Mouse (Mus musculus) midbrain, embryonic 12.5 days (tissue): Measurements from ENCODE around the gene Creb5. TPM values are rescaled to one million over a fixed set of nuclear protein-coding genes. Genes with fewer than 3 reads are reported as not detected.

ENCODE experiments used
- ATAC-seq: fragments of 200-750 bp; cut with Nextera tagmentation; 2 replicates; pipeline ENCODE4 v1.8.0; 2017; ENCODE audit warnings: low read depth, moderate TSS enrichment, moderate library complexity; ENCODE audit not compliant: low FRiP score
- H3K27ac ChIP-seq: fragments of 300-500 bp; sonication (generic); replicated peaks from 2 replicates; pipeline ENCODE4 v1.5.1; 2016; ENCODE audit warnings: mild to moderate bottlenecking
- H3K27me3 ChIP-seq: fragments of 300-500 bp; sonication (generic); 2 replicates; pipeline ENCODE4 v1.6.1; 2016; ENCODE audit warnings: mild to moderate bottlenecking
- H3K36me3 ChIP-seq: fragments of 300-500 bp; sonication (generic); 2 replicates; pipeline ENCODE4 v1.6.1; 2016
- H3K4me1 ChIP-seq: fragments of 300-500 bp; sonication (generic); 2 replicates; pipeline ENCODE4 v1.6.1; 2016
- H3K4me2 ChIP-seq: fragments of 300-500 bp; sonication (generic); replicated peaks from 2 replicates; pipeline ENCODE4 v1.6.1; 2016; ENCODE audit warnings: mild to moderate bottlenecking, moderate library complexity
- H3K4me3 ChIP-seq: fragments of 300-500 bp; sonication (generic); 2 replicates; pipeline ENCODE4 v1.5.1; 2016; ENCODE audit warnings: mild to moderate bottlenecking
- H3K9ac ChIP-seq: fragments of 300-500 bp; sonication (generic); replicated peaks from 2 replicates; pipeline ENCODE4 v1.6.1; 2016; ENCODE audit warnings: mild to moderate bottlenecking, moderate library complexity
- H3K9me3 ChIP-seq: fragments of 300-500 bp; sonication (generic); 2 replicates; pipeline ENCODE4 v1.6.1; 2016; ENCODE audit warnings: mild to moderate bottlenecking
- WGBS: fragments of 180-500 bp; shearing (Covaris S2); methylation state at CpG from one replicate; pipeline ENCODE4 v1.1.7; 2016; 5-methylcytosine and 5-hydroxymethylcytosine counted together
- polyA plus RNA-seq: library from polyadenylated mRNA; unstranded; fragments of >200 nt; fragmentation: Nextera tagmentation; extraction: Ambion mirVana; gene quantifications from 2 replicates; pipeline ENCODE4 v1.2.1, GENCODE M21; 2016

Creb5 gene
- polyA plus RNA-seq, 1 experiment from 2014 or later = 6.3 TPM

GRCm38 (mm10) chr6:53706604-53707330 lies 419.7 kb downstream of the Creb5 start:
- Histone ChIP-seq H3K27ac (no peak overlapping the region), H3K4me1 (peaks cover 6% of the 10 kb centered on the region; the same call in 1 of the 2 replicates), H3K36me3 (no peaks in the 10 kb centered on the region), H3K4me3 (no peak overlapping the region), H3K4me2 (no peak overlapping the region), H3K9ac (no peak overlapping the region), H3K9me3 (no peaks in the 10 kb centered on the region), H3K27me3 (no peaks in the 10 kb centered on the region)
- WGBS = 87% methylated on average over 10 of the region's 10 CpGs
- ATAC-seq = no peak

GRCm38 (mm10) chr6:53707795-53708194 lies 420.7 kb downstream of the Creb5 start:
- WGBS = 82% methylated on average over 5 of the region's 5 CpGs
- Histone ChIP-seq H3K9ac (no peak overlapping the region), H3K9me3 (no peaks in the 10 kb centered on the region), H3K4me2 (no peak overlapping the region), H3K4me1 (peaks cover 6% of the 10 kb centered on the region; the same call in 1 of the 2 replicates), H3K4me3 (no peak overlapping the region), H3K36me3 (no peaks in the 10 kb centered on the region), H3K27me3 (no peaks in the 10 kb centered on the region), H3K27ac (no peak overlapping the region)
- ATAC-seq = no peak

- WGBS = 88% methylated on average over 14 of the region's 14 CpGs
- H3K36me3 ChIP-seq = no peaks in the 10 kb centered on the region
- no peak overlapping the region for H3K9ac ChIP-seq
- peaks cover 6% of the 10 kb centered on the region; the same call in 1 of the 2 replicates for H3K4me1 ChIP-seq
- H3K4me3 ChIP-seq = no peak overlapping the region
- H3K27ac ChIP-seq = no peak overlapping the region
- ATAC-seq = no peak
- no peaks in the 10 kb centered on the region for H3K9me3 ChIP-seq
- no peak overlapping the region for H3K4me2 ChIP-seq
- H3K27me3 ChIP-seq = no peaks in the 10 kb centered on the region
Observed at GRCm38 (mm10) chr6:53709694-53710442, 422.8 kb downstream of the Creb5 start.

- no peak overlapping the region for H3K4me2 ChIP-seq
- H3K4me1 ChIP-seq = peaks cover 6% of the 10 kb centered on the region; the same call in 1 of the 2 replicates
- H3K4me3 ChIP-seq = no peak overlapping the region
- no peak for ATAC-seq
- WGBS = 86% methylated on average over 5 of the region's 5 CpGs
- no peaks in the 10 kb centered on the region for H3K36me3 ChIP-seq
- H3K27me3 ChIP-seq = no peaks in the 10 kb centered on the region
- no peak overlapping the region for H3K27ac ChIP-seq
- H3K9ac ChIP-seq = no peak overlapping the region
- no peaks in the 10 kb centered on the region for H3K9me3 ChIP-seq
Observed at GRCm38 (mm10) chr6:53710560-53710959, 423.5 kb downstream of the Creb5 start.

GRCm38 (mm10) chr6:53713152-53713551 lies 426.1 kb downstream of the Creb5 start:
- Histone ChIP-seq H3K9me3 (no peaks in the 10 kb centered on the region), H3K4me2 (no peak overlapping the region), H3K4me1 (peaks cover 6% of the 10 kb centered on the region; the same call in 1 of the 2 replicates), H3K27ac (no peak overlapping the region), H3K4me3 (no peak overlapping the region), H3K9ac (no peak overlapping the region), H3K27me3 (no peaks in the 10 kb centered on the region), H3K36me3 (no peaks in the 10 kb centered on the region)
- ATAC-seq = no peak
- WGBS = 79% methylated on average over 9 of the region's 9 CpGs

- Histone ChIP-seq H3K9ac (no peak overlapping the region), H3K4me3 (no peak overlapping the region), H3K27ac (no peak overlapping the region), H3K36me3 (no peaks in the 10 kb centered on the region), H3K27me3 (no peaks in the 10 kb centered on the region; the same call in 1 of the 2 replicates), H3K9me3 (no peaks in the 10 kb centered on the region), H3K4me2 (no peak overlapping the region), H3K4me1 (no peaks in the 10 kb centered on the region)
- 88% methylated on average over 9 of the region's 9 CpGs for WGBS
- no peak for ATAC-seq
Observed at GRCm38 (mm10) chr6:53714908-53715321, 427.8 kb downstream of the Creb5 start.

GRCm38 (mm10) chr6:53716013-53716412 lies 428.9 kb downstream of the Creb5 start:
- no peak overlapping the region for H3K4me3 ChIP-seq
- H3K4me2 ChIP-seq = no peak overlapping the region
- H3K9ac ChIP-seq = no peak overlapping the region
- no peaks in the 10 kb centered on the region for H3K9me3 ChIP-seq
- no peaks in the 10 kb centered on the region for H3K36me3 ChIP-seq
- no peaks in the 10 kb centered on the region; the same call in 1 of the 2 replicates for H3K27me3 ChIP-seq
- H3K27ac ChIP-seq = no peak overlapping the region
- no peak for ATAC-seq
- WGBS = 93% methylated on average over 9 of the region's 9 CpGs
- no peaks in the 10 kb centered on the region for H3K4me1 ChIP-seq

GRCm38 (mm10) chr6:53720009-53720408 lies 432.9 kb downstream of the Creb5 start:
- Histone ChIP-seq H3K9me3 (no peaks in the 10 kb centered on the region), H3K36me3 (no peaks in the 10 kb centered on the region), H3K9ac (no peak overlapping the region), H3K27me3 (peaks cover 15% of the 10 kb centered on the region), H3K27ac (no peak overlapping the region), H3K4me2 (no peak overlapping the region), H3K4me3 (no peak overlapping the region), H3K4me1 (no peaks in the 10 kb centered on the region)
- ATAC-seq = no peak
- 88% methylated on average over 3 of the region's 3 CpGs for WGBS

- H3K36me3 ChIP-seq = no peaks in the 10 kb centered on the region
- H3K27ac ChIP-seq = no peak overlapping the region
- WGBS = 13% methylated on average over 9 of the region's 9 CpGs
- H3K27me3 ChIP-seq = peaks cover 15% of the 10 kb centered on the region
- no peaks in the 10 kb centered on the region for H3K9me3 ChIP-seq
- no peaks in the 10 kb centered on the region for H3K4me1 ChIP-seq
- no peak overlapping the region for H3K4me3 ChIP-seq
- no peak overlapping the region for H3K9ac ChIP-seq
- H3K4me2 ChIP-seq = no peak overlapping the region
- no peak; the same call in 1 of the 2 replicates for ATAC-seq
Observed at GRCm38 (mm10) chr6:53721595-53721994, 434.5 kb downstream of the Creb5 start.

GRCm38 (mm10) chr6:53722694-53723093 lies 435.6 kb downstream of the Creb5 start:
- no peak overlapping the region for H3K27ac ChIP-seq
- peaks cover 15% of the 10 kb centered on the region for H3K27me3 ChIP-seq
- H3K36me3 ChIP-seq = no peaks in the 10 kb centered on the region
- H3K9me3 ChIP-seq = no peaks in the 10 kb centered on the region
- H3K4me1 ChIP-seq = no peaks in the 10 kb centered on the region
- H3K4me2 ChIP-seq = no peak overlapping the region
- WGBS = 88% methylated on average over 4 of the region's 4 CpGs
- no peak overlapping the region for H3K4me3 ChIP-seq
- no peak for ATAC-seq
- H3K9ac ChIP-seq = no peak overlapping the region

GRCm38 (mm10) chr6:53730487-53730886 lies 443.4 kb downstream of the Creb5 start:
- no peak overlapping the region for H3K4me2 ChIP-seq
- H3K4me1 ChIP-seq = no peaks in the 10 kb centered on the region
- H3K27ac ChIP-seq = no peak overlapping the region
- ATAC-seq = no peak
- H3K27me3 ChIP-seq = no peaks in the 10 kb centered on the region
- no peaks in the 10 kb centered on the region for H3K36me3 ChIP-seq
- no peak overlapping the region for H3K4me3 ChIP-seq
- no peaks in the 10 kb centered on the region for H3K9me3 ChIP-seq
- 76% methylated on average over 7 of the region's 7 CpGs for WGBS
- H3K9ac ChIP-seq = no peak overlapping the region

- ATAC-seq = no peak
- Histone ChIP-seq H3K4me1 (no peaks in the 10 kb centered on the region), H3K4me2 (no peak overlapping the region), H3K36me3 (no peaks in the 10 kb centered on the region), H3K9me3 (no peaks in the 10 kb centered on the region), H3K27ac (no peak overlapping the region), H3K9ac (no peak overlapping the region), H3K27me3 (no peaks in the 10 kb centered on the region), H3K4me3 (no peak overlapping the region)
- 89% methylated on average over 5 of the region's 5 CpGs for WGBS
Observed at GRCm38 (mm10) chr6:53730996-53731485, 444.0 kb downstream of the Creb5 start.
